Mouse (Mus musculus) midbrain, embryonic 14.5 days (tissue): ENCODE data around the gene Ext2. TPM values are rescaled to one million over a fixed set of nuclear protein-coding genes. Genes with fewer than 3 reads are reported as not detected.

Source experiments
- ATAC-seq: fragments of 200-750 bp; cut with Nextera tagmentation; 2 replicates; pipeline ENCODE4 v1.8.0; 2017; ENCODE audit warnings: moderate number of reproducible peaks, moderate library complexity; ENCODE audit not compliant: low FRiP score, low TSS enrichment
- DNase-seq: peaks from one replicate; pipeline ENCODE4 v3.0.0-alpha.2; 2015
- H3K27ac ChIP-seq: fragments of 300-500 bp; sonication (generic); replicated peaks from 2 replicates; pipeline ENCODE4 v1.5.1; 2014; ENCODE audit warnings: mild to moderate bottlenecking, low read depth, low read length, moderate library complexity
- H3K27me3 ChIP-seq: fragments of 300-500 bp; sonication (generic); 2 replicates; pipeline ENCODE4 v1.6.1; 2014; ENCODE audit warnings: low read length, control low read depth, mixed read lengths; ENCODE audit not compliant: control insufficient read depth, insufficient read depth
- H3K36me3 ChIP-seq: fragments of 300-500 bp; sonication (generic); 2 replicates; pipeline ENCODE4 v1.6.1; 2014; ENCODE audit warnings: low read length, control low read depth; ENCODE audit not compliant: control insufficient read depth, insufficient read depth
- H3K4me1 ChIP-seq: fragments of 300-500 bp; sonication (generic); 2 replicates; pipeline ENCODE4 v1.6.1; 2014; ENCODE audit warnings: mild to moderate bottlenecking, antibody characterized with exemption, low read length, control low read depth; ENCODE audit not compliant: control insufficient read depth, insufficient read depth
- H3K4me2 ChIP-seq: fragments of 300-500 bp; sonication (generic); 2 replicates; pipeline ENCODE4 v1.6.1; 2014; ENCODE audit warnings: mild to moderate bottlenecking, low read length, moderate library complexity
- H3K4me3 ChIP-seq: fragments of 300-500 bp; sonication (generic); replicated peaks from 2 replicates; pipeline ENCODE4 v1.5.1; 2014; ENCODE audit warnings: low read depth, low read length
- H3K9ac ChIP-seq: fragments of 300-500 bp; sonication (generic); replicated peaks from 2 replicates; pipeline ENCODE4 v1.6.1; 2014; ENCODE audit warnings: mild to moderate bottlenecking, low read length, moderate library complexity
- H3K9me3 ChIP-seq: fragments of 300-500 bp; sonication (generic); 2 replicates; pipeline ENCODE4 v1.6.1; 2016; ENCODE audit warnings: low read length, control low read depth, mixed read lengths; ENCODE audit not compliant: control insufficient read depth
- WGBS: fragments of 180-500 bp; shearing (Covaris S2); extraction: QIAGEN DNeasy Blood & Tissue Kit; methylation state at CpG from one replicate; pipeline ENCODE4 v1.1.7; 2014; 5-methylcytosine and 5-hydroxymethylcytosine counted together
- polyA plus RNA-seq: library from polyadenylated mRNA; unstranded; fragments of >200 nt; fragmentation: Nextera tagmentation; extraction: Ambion mirVana; gene quantifications from 2 replicates; pipeline ENCODE4 v1.2.1, GENCODE M21; 2014

The Ext2 gene
- polyA plus RNA-seq, 1 experiment from 2014 or later: 69.9 TPM

DNA sequence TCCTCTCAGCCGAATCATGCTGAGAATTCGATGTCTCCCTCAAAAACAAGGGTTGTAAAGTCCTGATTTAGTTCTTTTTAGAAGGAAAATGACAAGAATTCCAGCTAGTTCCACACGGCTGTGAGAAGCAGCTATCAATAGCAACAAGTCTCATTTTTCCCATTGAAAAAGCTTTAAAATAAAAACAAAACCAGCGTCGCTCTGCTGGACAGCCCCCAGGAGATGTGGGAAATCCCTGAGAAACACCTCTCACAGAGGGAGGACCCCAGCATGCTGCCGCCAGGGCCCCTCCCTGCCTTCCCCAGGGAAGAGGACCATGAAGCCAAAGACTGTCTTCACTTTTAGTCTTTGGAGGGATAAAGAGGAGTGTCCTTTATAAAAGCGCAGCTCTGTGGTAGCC lies 21.3 kb downstream of the Ext2 start:
- peaks cover 64% of the 10 kb centered on the region for H3K36me3 ChIP-seq
- no peak for ATAC-seq

DNA sequence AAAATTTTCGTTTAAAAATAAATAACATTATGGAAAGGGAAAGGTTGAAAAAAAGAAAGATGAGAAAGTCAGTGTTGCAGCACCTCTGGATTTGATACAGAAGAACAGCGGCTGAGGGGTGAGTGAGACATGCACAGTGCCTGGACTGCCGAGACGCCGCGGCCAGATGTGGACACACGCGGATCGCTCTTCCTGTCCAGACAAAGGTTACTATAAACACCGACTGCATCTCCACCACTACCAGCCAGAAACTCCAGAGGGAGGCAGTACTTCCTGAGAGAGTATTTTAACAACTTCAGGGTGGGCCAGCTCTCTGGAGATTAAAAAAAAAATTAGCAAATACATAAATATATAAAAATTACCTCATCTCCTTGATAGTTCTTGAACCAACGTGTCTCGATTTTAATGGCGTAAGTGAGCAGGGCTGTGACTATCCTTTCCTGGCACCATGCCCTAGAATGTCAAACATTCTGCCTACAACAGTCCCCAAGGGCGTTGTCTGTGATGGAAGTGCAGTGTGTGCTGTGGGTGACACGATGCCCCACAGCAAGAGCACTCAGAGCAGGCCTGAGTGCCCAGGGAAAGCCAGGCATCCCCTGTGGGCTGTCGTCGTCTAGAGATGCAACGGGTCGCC lies 25.1 kb downstream of the Ext2 start:
- H3K4me2 ChIP-seq: no peak overlapping the region
- DNase-seq (no peak), ATAC-seq (no peak)
- no peak overlapping the region for H3K9ac ChIP-seq
- no peak overlapping the region for H3K4me3 ChIP-seq
- 89% methylated on average over 19 of the region's 19 CpGs for WGBS
- peaks cover 70% of the 10 kb centered on the region for H3K36me3 ChIP-seq
- no peaks in the 10 kb centered on the region for H3K9me3 ChIP-seq
- H3K4me1 ChIP-seq: no peaks in the 10 kb centered on the region
- H3K27me3 ChIP-seq: no peaks in the 10 kb centered on the region
- H3K27ac ChIP-seq: no peak overlapping the region

More for the DNA sequence above, 21.3 kb downstream of the Ext2 start:
- H3K4me3 ChIP-seq: no peak overlapping the region
- H3K4me2 ChIP-seq: no peak overlapping the region
- WGBS: 73% methylated on average over 7 of the region's 7 CpGs
- DNase-seq: no peak
- no peak overlapping the region for H3K9ac ChIP-seq
- no peaks in the 10 kb centered on the region for H3K27me3 ChIP-seq
- no peak overlapping the region for H3K27ac ChIP-seq
- H3K9me3 ChIP-seq: no peaks in the 10 kb centered on the region
- no peaks in the 10 kb centered on the region for H3K4me1 ChIP-seq

DNA sequence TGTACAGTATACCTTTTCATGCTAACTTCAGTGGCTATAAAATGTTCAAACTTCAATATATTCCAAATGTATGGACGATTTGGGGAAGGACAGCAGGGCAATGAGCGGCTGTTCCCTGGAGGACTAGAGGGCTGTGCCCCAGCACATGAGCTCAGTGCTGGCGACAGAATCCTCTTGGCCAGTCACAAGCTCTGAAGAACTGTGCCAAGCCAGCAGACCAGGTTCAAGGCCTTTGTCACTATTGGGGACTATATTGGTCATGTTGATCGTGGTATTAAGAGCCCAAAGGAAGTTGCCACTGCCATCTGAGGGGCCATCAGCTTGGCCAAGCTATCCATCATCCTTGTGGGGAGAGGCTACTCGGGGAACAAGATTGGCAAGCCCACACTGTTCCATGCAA lies 28.0 kb downstream of the Ext2 start:
- Histone ChIP-seq H3K4me2 (no peak overlapping the region), H3K36me3 (peaks cover 82% of the 10 kb centered on the region), H3K9ac (no peak overlapping the region), H3K9me3 (no peaks in the 10 kb centered on the region), H3K4me3 (no peak overlapping the region), H3K4me1 (no peaks in the 10 kb centered on the region), H3K27ac (no peak overlapping the region), H3K27me3 (no peaks in the 10 kb centered on the region)
- ATAC-seq (no peak), DNase-seq (no peak)
- 94% methylated on average over 5 of the region's 5 CpGs for WGBS

DNA sequence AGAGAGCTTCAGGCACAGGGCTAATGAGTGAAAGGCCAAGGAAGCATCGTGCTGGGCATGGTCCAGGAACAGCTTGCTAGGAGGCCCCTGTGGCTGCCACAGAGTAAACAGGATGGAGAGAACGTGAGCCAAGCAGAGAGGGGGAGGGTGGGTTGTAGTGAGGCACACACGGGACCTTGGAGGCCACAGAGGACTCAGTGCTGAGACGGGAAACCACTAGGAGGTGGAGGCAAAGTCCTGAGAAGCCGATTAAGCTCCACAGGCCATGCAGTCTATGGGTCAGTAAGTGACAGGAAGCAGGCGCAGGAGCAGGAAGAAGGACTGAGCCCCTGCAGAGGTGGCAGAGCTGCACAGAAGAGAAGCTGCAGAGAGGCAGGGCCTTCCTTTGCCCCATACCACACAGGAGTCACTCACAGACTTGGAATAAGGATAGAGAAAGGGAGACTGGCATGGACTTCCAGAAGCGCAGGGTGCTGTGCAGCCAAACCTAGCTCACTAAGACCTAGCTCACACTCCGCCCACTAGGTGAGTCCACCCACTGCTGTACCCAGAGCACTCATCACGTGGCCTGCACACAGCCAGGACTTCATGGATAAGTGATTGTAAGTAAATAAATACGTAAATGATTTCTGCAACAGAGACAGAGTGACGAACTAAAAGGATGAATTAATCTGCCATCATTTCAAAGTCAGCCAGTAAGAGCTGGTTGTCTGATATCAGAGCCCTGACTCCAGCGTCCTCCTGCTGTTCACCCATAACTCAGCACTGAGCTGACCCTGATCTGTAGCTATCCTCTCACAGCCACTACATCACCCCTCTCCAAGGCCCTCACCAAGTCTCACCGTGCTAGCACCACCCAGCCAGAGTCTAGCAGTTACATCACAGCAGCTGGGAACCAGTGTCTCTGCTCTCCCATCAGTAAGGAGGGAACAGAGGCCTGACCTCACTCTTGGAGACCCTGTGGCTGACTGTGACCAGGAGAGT lies 30.6 kb downstream of the Ext2 start:
- Histone ChIP-seq H3K36me3 (peaks cover 76% of the 10 kb centered on the region), H3K9me3 (no peaks in the 10 kb centered on the region), H3K4me2 (no peak overlapping the region), H3K27ac (no peak overlapping the region), H3K27me3 (no peaks in the 10 kb centered on the region), H3K4me3 (no peak overlapping the region), H3K4me1 (no peaks in the 10 kb centered on the region), H3K9ac (no peak overlapping the region)
- peak; percentile 40 for DNase-seq
- no peak for ATAC-seq
- WGBS: 69% methylated on average over 13 of the region's 13 CpGs

DNA sequence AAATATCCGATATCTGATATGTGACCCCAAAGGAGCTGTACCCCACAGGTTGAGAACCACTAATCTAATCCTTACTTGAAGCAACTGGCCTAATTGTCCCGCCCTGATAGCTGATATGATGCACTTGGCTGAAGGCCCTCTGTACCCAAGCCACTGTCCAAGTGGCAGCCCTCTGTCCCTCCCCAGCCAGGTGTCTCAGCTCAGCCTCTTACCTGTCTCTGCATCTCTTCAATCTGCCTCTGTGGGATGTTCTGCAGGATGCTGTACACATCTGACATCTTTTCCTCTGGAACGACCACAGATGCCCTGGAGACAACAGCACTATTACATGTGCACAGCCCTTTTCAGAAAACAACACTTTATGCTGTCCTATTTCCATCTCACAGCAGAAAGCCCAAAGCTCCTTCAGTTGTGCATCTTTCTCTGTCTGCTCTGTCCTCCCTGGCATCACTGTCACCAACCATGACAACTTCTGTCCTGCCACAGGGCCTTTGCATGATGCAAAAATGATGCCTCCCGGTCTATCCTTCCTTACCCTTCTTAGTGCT lies 31.5 kb downstream of the Ext2 start:
- H3K27me3 ChIP-seq: no peaks in the 10 kb centered on the region
- no peaks in the 10 kb centered on the region for H3K9me3 ChIP-seq
- WGBS: 94% methylated on average over 4 of the region's 4 CpGs
- no peak overlapping the region for H3K4me2 ChIP-seq
- peaks cover 69% of the 10 kb centered on the region for H3K36me3 ChIP-seq
- no peak overlapping the region for H3K9ac ChIP-seq
- DNase-seq: no peak
- no peak for ATAC-seq
- no peak overlapping the region for H3K27ac ChIP-seq
- H3K4me1 ChIP-seq: no peaks in the 10 kb centered on the region
- H3K4me3 ChIP-seq: no peak overlapping the region

DNA sequence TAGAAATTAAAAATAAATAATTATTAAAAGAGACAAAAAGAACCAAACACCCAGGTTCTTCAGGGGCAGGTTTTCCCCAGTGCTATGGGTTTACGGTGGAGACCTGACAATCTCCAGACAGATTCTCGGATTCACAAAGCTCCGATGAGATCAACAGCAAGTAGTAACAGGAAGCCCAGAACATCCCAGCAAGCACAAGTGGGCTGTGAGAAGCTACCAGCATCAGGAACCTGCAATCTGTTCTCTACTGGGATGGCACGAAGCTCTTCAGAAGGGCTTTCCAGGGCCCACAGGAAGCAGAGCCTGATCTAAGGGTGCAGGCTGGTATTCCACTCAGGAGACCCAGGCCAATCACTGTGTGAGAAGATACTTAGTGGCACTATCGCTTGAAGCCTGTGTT lies 33.8 kb downstream of the Ext2 start:
- Histone ChIP-seq H3K36me3 (peaks cover 49% of the 10 kb centered on the region), H3K27me3 (no peaks in the 10 kb centered on the region), H3K4me1 (peaks cover 8% of the 10 kb centered on the region), H3K27ac (no peak overlapping the region), H3K9me3 (no peaks in the 10 kb centered on the region), H3K4me2 (no peak overlapping the region), H3K9ac (no peak overlapping the region), H3K4me3 (no peak overlapping the region)
- 93% methylated on average over 5 of the region's 5 CpGs for WGBS
- DNase-seq (no peak), ATAC-seq (no peak)

DNA sequence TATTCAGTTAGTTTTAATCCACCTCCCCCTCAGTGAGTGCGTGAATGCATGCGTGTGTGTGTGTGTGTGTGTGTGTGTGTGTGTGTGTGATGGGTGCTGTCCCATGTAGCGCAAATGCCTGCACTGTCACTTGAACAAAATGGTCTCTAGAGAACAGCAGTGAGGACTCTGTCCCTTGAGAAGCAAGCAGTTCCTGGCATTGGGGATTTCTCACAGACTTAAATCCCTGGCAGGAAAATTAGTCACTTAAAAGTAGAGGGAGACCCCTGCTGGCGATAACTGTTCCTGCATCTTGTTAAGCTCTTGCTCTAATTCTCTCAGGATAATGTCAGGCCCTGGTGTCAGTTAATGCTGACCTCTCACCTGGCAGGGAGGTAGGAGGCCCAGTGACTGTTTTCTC lies 36.2 kb downstream of the Ext2 start:
- Histone ChIP-seq H3K4me3 (no peak overlapping the region), H3K9ac (no peak overlapping the region), H3K27me3 (no peaks in the 10 kb centered on the region), H3K36me3 (peaks cover 34% of the 10 kb centered on the region), H3K4me1 (peaks cover 8% of the 10 kb centered on the region), H3K4me2 (no peak overlapping the region), H3K9me3 (no peaks in the 10 kb centered on the region), H3K27ac (no peak overlapping the region)
- 52% methylated on average over 4 of the region's 4 CpGs for WGBS
- no peak for ATAC-seq
- peak; percentile 95 for DNase-seq

DNA sequence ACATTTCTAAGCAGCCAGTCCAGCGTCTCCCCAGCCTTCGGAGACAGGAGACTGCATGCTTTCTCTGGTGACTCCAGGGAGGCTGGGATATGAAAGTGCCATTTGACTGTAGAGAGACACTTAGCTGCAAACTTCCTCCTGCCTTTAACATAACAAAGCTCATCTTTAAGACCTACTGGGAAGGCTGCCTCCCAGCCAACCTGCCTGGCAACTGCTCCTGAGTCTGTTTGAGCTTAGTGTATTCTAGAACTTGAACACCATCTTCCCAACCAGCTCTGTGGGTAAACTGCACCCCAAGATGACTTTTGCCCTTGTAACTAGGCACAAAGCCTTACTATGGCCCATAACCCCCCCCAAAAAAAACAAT lies 37.0 kb downstream of the Ext2 start:
- H3K36me3 ChIP-seq: peaks cover 26% of the 10 kb centered on the region
- H3K4me3 ChIP-seq: no peak overlapping the region
- WGBS: 19% methylated on average over 2 of the region's 2 CpGs
- no peak for DNase-seq
- H3K4me2 ChIP-seq: no peak overlapping the region
- no peak for ATAC-seq
- H3K4me1 ChIP-seq: peaks cover 8% of the 10 kb centered on the region
- H3K9ac ChIP-seq: no peak overlapping the region
- no peaks in the 10 kb centered on the region for H3K9me3 ChIP-seq
- no peaks in the 10 kb centered on the region for H3K27me3 ChIP-seq
- no peak overlapping the region for H3K27ac ChIP-seq
